Mouse (Mus musculus): ENCODE results near the gene Tmem183a.

Tmem183a gene

DNA sequence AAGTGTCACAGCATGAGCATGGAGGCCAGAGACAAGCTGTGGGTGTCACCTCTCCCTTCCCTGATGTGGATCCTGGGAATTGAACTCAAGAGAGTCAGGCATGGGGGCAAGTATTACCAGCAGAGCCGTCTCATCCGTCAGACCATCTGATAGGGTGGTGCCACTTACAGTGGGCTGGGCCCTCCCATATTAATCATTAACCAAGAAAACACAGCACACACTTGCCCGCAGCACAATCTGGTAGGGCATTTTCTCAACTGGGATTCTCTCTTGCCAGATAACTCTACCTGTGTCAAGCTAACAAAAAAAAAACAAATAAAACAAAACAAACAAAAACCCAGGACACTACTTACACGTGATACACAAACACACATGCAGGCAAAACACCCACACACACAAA lies 4.3 kb downstream of the Tmem183a start:
- in situ Hi-C loops (cut with MboI; ENCODE audit: low pct_unique_long_range_greater_than_20kb in 1 of 2, low sequenced_read_pairs in 2 of 2, unreplicated experiment in 1 of 2), result loop anchor here (10.0 kb wide), 1 partner anchor 267 kb away; no protein-coding TSS in a partner anchor

DNA sequence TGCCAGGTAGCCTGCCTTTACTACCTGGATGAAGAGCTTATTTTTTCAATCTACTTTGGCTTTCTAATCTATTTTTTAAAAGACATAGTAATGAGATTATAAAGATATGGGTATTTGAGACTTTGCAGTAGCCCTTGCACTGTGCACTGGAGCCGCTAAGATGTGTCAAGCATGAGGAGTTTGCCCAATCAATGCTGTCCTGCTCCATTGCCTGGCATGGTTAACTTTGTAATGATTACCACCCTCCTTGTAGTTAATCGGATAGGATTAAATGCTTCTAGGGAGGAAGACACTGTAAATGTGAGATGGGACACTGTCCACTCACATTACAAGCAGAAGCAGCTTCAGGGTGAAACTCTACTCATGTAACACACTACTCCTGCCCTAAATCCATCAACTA lies 8.5 kb downstream of the Tmem183a start:
- in situ Hi-C loops (cut with MboI; ENCODE audit: low pct_unique_long_range_greater_than_20kb in 1 of 2, low sequenced_read_pairs in 2 of 2, unreplicated experiment in 1 of 2), result loop anchor here (10.0 kb wide), 1 partner anchor 271 kb away; no protein-coding TSS in a partner anchor

GRCm38 (mm10) chr1:134347791-134348190 lies 14.0 kb downstream of the Tmem183a start:
- in situ Hi-C loops (cut with MboI; ENCODE audit: low pct_unique_long_range_greater_than_20kb in 1 of 2, low sequenced_read_pairs in 2 of 2, unreplicated experiment in 1 of 2), result no loop called here

- in situ Hi-C loops (cut with MboI; ENCODE audit: low pct_unique_long_range_greater_than_20kb in 1 of 2, low sequenced_read_pairs in 2 of 2, unreplicated experiment in 1 of 2), result no loop called here
Observed at GRCm38 (mm10) chr1:134345075-134345474, 16.7 kb downstream of the Tmem183a start.

DNA sequence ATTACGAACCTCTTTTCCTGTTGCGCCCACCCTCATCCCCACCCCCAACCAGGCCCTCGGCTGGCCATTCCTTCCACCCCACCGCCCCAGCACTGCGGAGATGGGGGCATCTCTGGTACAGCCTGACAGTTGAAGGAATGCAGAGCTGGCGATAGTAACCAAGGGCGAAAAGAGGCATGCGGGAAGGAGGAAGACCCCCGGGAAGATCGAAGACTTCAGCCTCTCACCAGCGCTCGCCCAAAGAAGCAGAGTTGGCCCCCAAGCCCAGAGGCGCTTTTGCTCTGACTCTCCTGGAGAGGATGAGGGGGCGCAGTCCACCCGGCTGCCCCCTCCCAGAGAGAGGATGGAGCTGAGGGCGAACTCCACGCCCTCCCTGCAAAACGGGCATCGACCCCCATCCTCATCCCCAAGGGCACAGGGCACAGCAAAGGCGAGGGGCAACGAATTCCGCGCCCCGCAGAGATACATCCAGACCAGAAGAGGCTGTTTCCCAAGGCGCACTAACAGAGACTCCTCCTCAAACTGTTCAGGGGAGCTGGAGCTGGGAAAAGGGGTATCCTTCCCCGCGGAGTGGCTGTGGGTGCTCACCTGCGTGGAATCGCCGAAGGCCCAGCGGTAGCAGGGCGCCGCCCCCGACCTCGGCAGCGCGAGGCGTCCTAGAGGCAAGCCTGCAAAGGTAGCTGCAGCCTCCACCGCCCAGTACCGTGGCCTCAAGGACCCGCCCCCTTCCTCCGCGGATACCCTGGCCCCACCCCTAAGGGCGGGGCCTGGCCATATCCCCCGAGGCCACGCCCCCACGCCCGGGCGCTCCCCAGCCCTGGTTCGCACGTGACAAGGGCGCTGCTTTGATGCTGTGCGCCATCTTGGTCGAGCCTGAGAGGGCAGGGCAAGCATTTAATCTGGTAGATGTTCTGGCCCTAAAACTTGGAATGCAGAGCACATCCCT lies 17.5 kb downstream of the Tmem183a start:
- in situ Hi-C loops (cut with MboI; ENCODE audit: low pct_unique_long_range_greater_than_20kb in 1 of 2, low sequenced_read_pairs in 2 of 2, unreplicated experiment in 1 of 2), result no loop called here

DNA sequence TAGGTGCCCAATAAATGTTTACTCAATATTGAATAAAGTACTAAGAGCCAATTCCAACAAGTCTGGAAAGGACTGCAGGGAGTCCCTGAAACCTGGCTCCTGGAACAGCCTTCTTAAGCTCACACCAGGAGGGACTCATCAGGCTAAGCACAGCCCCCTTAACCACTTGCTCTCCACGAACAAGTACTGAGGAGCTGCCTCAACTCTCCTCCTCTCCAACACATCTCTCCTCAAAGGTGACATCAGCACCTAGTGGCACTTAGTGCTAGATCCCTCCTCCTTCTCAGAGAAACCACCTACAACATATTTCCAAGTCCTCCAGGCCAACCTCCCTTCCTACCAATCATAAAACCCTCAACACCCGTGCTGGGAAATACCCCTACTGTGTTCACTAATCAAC lies 18.2 kb downstream of the Tmem183a start:
- in situ Hi-C loops (cut with MboI; ENCODE audit: low pct_unique_long_range_greater_than_20kb in 1 of 2, low sequenced_read_pairs in 2 of 2, unreplicated experiment in 1 of 2), result no loop called here

GRCm38 (mm10) chr1:134342781-134343310 lies 18.9 kb downstream of the Tmem183a start:
- in situ Hi-C loops (cut with MboI; ENCODE audit: low pct_unique_long_range_greater_than_20kb in 1 of 2, low sequenced_read_pairs in 2 of 2, unreplicated experiment in 1 of 2), result no loop called here

DNA sequence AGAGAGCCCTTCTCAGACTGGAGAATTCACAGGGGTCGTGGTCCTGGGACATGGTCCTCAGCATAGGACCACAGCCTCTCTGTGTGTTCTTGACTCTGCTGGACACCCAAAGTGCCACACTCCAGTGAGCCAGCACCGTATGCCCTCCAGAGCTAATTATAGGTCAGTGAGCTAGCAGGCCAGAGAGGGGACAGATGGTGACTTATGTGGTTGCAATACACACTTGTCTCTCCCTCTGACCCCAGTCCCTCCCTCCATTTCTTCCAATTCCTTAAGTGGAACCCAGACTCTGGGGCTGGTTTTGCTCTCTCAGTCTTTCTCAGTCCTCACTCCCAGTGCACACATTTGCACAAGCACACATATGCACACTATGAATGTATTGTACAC lies 19.5 kb downstream of the Tmem183a start:
- in situ Hi-C loops (cut with MboI; ENCODE audit: low pct_unique_long_range_greater_than_20kb in 1 of 2, low sequenced_read_pairs in 2 of 2, unreplicated experiment in 1 of 2), result no loop called here

- in situ Hi-C loops (cut with MboI; ENCODE audit: low pct_unique_long_range_greater_than_20kb in 1 of 2, low sequenced_read_pairs in 2 of 2, unreplicated experiment in 1 of 2), result no loop called here
Observed at GRCm38 (mm10) chr1:134341641-134342277, 20.0 kb downstream of the Tmem183a start.

GRCm38 (mm10) chr1:134339757-134340619 lies 21.8 kb downstream of the Tmem183a start:
- in situ Hi-C loops (cut with MboI; ENCODE audit: low pct_unique_long_range_greater_than_20kb in 1 of 2, low sequenced_read_pairs in 2 of 2, unreplicated experiment in 1 of 2), result loop anchor here in 1 of 2 experiments (5.0 kb wide), 1 partner anchor 188 kb away; no protein-coding TSS in a partner anchor

- in situ Hi-C loops (cut with MboI; ENCODE audit: low pct_unique_long_range_greater_than_20kb in 1 of 2, low sequenced_read_pairs in 2 of 2, unreplicated experiment in 1 of 2), result loop anchor here in 1 of 2 experiments (5.0 kb wide), 1 partner anchor 187 kb away; no protein-coding TSS in a partner anchor
Observed at GRCm38 (mm10) chr1:134339162-134339561, 22.6 kb downstream of the Tmem183a start.

DNA sequence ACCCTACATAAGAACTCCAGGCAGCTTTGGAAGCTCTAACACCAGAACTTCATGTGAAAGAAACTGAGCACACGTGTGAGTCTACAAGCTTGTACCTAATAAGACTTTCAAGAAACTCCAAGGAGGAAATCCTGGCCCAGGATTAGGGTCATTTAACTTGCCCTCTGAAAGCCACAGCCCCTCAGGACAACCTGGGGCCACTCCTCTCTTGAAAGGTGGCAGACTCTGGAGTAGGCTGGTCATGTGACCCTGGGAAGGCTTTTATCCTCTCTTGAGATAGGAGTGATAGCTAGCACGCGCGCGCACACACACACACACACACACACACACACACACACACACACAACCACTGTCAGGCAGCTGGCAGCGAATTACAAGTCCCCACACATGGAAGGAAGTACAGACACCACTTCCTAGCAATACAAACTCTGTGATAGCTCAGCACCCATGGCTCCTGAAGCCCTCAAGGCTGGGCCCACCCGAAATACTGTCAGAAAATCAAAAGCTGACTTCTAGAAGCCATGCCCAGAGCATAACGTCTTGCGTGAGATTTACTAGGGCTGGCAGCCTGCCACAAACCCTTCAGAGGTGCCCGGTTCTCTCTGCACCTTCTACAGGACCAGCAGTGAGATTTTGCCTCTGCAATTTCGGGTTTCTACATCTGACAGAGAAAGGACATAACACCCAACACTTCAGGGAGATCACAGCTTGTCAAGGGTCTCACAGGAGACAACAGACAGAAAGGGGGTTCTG lies 24.6 kb downstream of the Tmem183a start:
- in situ Hi-C loops (cut with MboI; ENCODE audit: low pct_unique_long_range_greater_than_20kb in 1 of 2, low sequenced_read_pairs in 2 of 2, unreplicated experiment in 1 of 2), result loop anchor here in 1 of 2 experiments (5.0 kb wide), 1 partner anchor 185 kb away; no protein-coding TSS in a partner anchor

- in situ Hi-C loops (cut with MboI; ENCODE audit: low pct_unique_long_range_greater_than_20kb in 1 of 2, low sequenced_read_pairs in 2 of 2, unreplicated experiment in 1 of 2), result loop anchor here in 1 of 2 experiments (5.0 kb wide), 1 partner anchor 184 kb away; no protein-coding TSS in a partner anchor
Observed at GRCm38 (mm10) chr1:134335924-134336810, 25.6 kb downstream of the Tmem183a start.

- in situ Hi-C loops (cut with MboI; ENCODE audit: low pct_unique_long_range_greater_than_20kb in 1 of 2, low sequenced_read_pairs in 2 of 2, unreplicated experiment in 1 of 2), result loop anchor here in 1 of 2 experiments (5.0 kb wide), 1 partner anchor 183 kb away; no protein-coding TSS in a partner anchor
Observed at GRCm38 (mm10) chr1:134335211-134335923, 26.4 kb downstream of the Tmem183a start.

DNA sequence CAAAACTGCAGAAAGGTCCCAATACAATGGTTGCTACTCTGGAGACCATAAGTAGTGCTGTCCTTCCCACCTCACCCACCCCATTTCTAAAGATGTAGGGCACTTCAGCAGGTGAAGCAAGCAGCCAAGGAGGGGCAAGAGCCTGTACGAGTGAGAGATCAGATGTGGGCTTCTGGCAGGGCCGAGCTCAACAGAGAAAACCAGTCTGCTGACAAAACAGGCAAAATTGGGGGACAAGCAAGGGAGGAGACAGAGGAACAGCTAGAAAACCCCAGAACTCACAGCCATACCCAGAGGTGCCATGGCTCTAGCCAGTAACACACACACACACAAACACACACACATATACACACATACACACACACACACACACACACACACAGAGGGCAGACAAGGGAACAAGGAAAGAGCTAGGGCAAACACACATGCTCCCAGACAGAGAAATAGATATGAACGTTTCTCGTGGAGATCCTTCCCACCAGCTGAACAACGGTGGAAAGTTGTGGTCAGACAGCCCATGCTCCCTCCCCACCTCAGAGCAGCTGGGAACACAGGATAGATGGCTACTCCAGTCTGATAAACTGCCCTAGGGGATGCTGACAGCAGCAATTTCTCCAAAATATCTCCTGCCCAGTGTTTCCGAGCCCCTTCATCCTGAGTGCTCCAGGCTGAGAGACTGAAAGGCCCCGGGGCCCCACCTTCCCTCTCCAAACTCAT lies 27.5 kb downstream of the Tmem183a start:
- in situ Hi-C loops (cut with MboI; ENCODE audit: low pct_unique_long_range_greater_than_20kb in 1 of 2, low sequenced_read_pairs in 2 of 2, unreplicated experiment in 1 of 2), result no loop called here
